Mouse (Mus musculus): ENCODE data around the gene Dcun1d3. TPM values are rescaled to one million over a fixed set of nuclear protein-coding genes. Genes with fewer than 3 reads are reported as not detected.

Gene Dcun1d3
- polyA plus RNA-seq (2012; rRNA removed), result 8.5 and 9.4 TPM in 2 replicates

GRCm38 (mm10) chr7:119895639-119896512 lies at the start of gene Dcun1d3, which contains the start of gene Lyrm1:
Dcun1d3 (minus strand) TSS chr7:119896298.
Lyrm1 (plus strand) TSS chr7:119895861.

Other genes with a start within 250 kb of the Dcun1d3 start
- 0.06 TPM in 1 of 2 replicates, not detected in the other for gene Acsm4, start 206.3 kb downstream of the Dcun1d3 start, polyA plus RNA-seq (2012; rRNA removed)
- 52.3 and 52.6 TPM in 2 replicates for gene Thumpd1, start 175.5 kb downstream of the Dcun1d3 start, polyA plus RNA-seq (2012; rRNA removed)
- gene Acsm3, start 135.4 kb downstream of the Dcun1d3 start, polyA plus RNA-seq (2012; rRNA removed), result 0.03 and 0.07 TPM in 2 replicates
- gene Rexo5, start 102.3 kb downstream of the Dcun1d3 start, polyA plus RNA-seq (2012; rRNA removed), result 16.9 and 17.9 TPM in 2 replicates
- 9.9 and 10.0 TPM in 2 replicates for gene Eri2, start 102.2 kb downstream of the Dcun1d3 start, polyA plus RNA-seq (2012; rRNA removed)
- 14.1 and 15.1 TPM in 2 replicates for gene Lyrm1, start 437 bp downstream of the Dcun1d3 start, polyA plus RNA-seq (2012; rRNA removed)
- gene Dnah3, start 199.0 kb upstream of the Dcun1d3 start, polyA plus RNA-seq (2012; rRNA removed), result 0.10 and 0.27 TPM in 2 replicates
- gene Tmem159, start 206.1 kb upstream of the Dcun1d3 start, polyA plus RNA-seq (2012; rRNA removed), result 7.0 and 7.6 TPM in 2 replicates
- 0.19 and 0.21 TPM in 2 replicates for gene Zp2, start 249.0 kb upstream of the Dcun1d3 start, polyA plus RNA-seq (2012; rRNA removed)

All from central nervous system, embryonic 18 days (tissue).